Mouse (Mus musculus): ENCODE results near the gene Rps21. TPM values are rescaled to one million over a fixed set of nuclear protein-coding genes. Genes with fewer than 3 reads are reported as not detected.

Rps21 gene
- total and polyA plus RNA-seq, 3 experiments, result 653 to 2,791 (median 1,622) TPM

GRCm38 (mm10) chr2:180220165-180220564 lies 37.0 kb upstream of the Rps21 start:
- no peaks in the 10 kb centered on the region for H3K9me3 ChIP-seq (replicated peaks)
- ATAC-seq (ENCODE audit: extremely low read depth, insufficient number of reproducible peaks, low FRiP score, poor library complexity, severe bottlenecking) (no peak), DNase-seq (ENCODE audit: low spot score) (no peak)
- peaks cover 93% of the 10 kb centered on the region for H3K4me1 ChIP-seq (ENCODE audit: insufficient read depth, low read depth, low read length)
- no peaks in the 10 kb centered on the region for H3K27me3 ChIP-seq (ENCODE audit: insufficient read depth, low read length)
- no peak for TF ChIP-seq TAL1 (conservative IDR thresholded peaks at IDR 0.05; ENCODE audit: low read depth, low read length)
- no peak for TF ChIP-seq GATA2 (IDR thresholded peaks at IDR 0.05; ENCODE audit: borderline replicate concordance, low read depth, low read length)
- no peak for TF ChIP-seq GATA1 (IDR thresholded peaks at IDR 0.05; ENCODE audit: borderline replicate concordance, low read length)
- TF ChIP-seq CTCF (IDR thresholded peaks at IDR 0.05; ENCODE audit: low read depth, low read length), result no peak
- no peak for TF ChIP-seq POLR2AphosphoS5 (IDR thresholded peaks at IDR 0.05; ENCODE audit: insufficient replicate concordance, low read depth, low read length)
- no peak overlapping the region for H3K4me3 ChIP-seq (ENCODE audit: low read depth, low read length)
- H3K36me3 ChIP-seq (replicated peaks), result peaks cover 92% of the 10 kb centered on the region

GRCm38 (mm10) chr2:180221051-180221450 lies 36.1 kb upstream of the Rps21 start:
- ATAC-seq (ENCODE audit: extremely low read depth, insufficient number of reproducible peaks, low FRiP score, poor library complexity, severe bottlenecking), result no peak
- TF ChIP-seq CTCF (IDR thresholded peaks at IDR 0.05; ENCODE audit: low read depth, low read length) (no peak), POLR2AphosphoS5 (IDR thresholded peaks at IDR 0.05; ENCODE audit: insufficient replicate concordance, low read depth, low read length) (no peak), TAL1 (conservative IDR thresholded peaks at IDR 0.05; ENCODE audit: low read depth, low read length) (no peak), GATA1 (IDR thresholded peaks at IDR 0.05; ENCODE audit: borderline replicate concordance, low read length) (no peak), GATA2 (IDR thresholded peaks at IDR 0.05; ENCODE audit: borderline replicate concordance, low read depth, low read length) (no peak)
- DNase-seq (ENCODE audit: low spot score), result no peak
- no peaks in the 10 kb centered on the region for H3K9me3 ChIP-seq (replicated peaks)
- H3K4me1 ChIP-seq (ENCODE audit: insufficient read depth, low read depth, low read length), result peaks cover 92% of the 10 kb centered on the region
- H3K36me3 ChIP-seq (replicated peaks), result peaks cover 83% of the 10 kb centered on the region
- H3K4me3 ChIP-seq (ENCODE audit: low read depth, low read length), result no peak overlapping the region
- no peaks in the 10 kb centered on the region for H3K27me3 ChIP-seq (ENCODE audit: insufficient read depth, low read length)

- H3K4me1 ChIP-seq (ENCODE audit: insufficient read depth, low read depth, low read length), result peaks cover 93% of the 10 kb centered on the region
- ATAC-seq (ENCODE audit: extremely low read depth, insufficient number of reproducible peaks, low FRiP score, poor library complexity, severe bottlenecking) (peak; percentile 31; the same call in 1 of the 2 replicates), DNase-seq (ENCODE audit: low spot score) (peak; percentile 69)
- peak overlapping the region; percentile 30; the same call in 1 of the 2 replicates for H3K4me3 ChIP-seq (ENCODE audit: low read depth, low read length)
- peaks cover 71% of the 10 kb centered on the region for H3K36me3 ChIP-seq (replicated peaks)
- H3K27me3 ChIP-seq (ENCODE audit: insufficient read depth, low read length), result no peaks in the 10 kb centered on the region
- no peak for TF ChIP-seq GATA1 (IDR thresholded peaks at IDR 0.05; ENCODE audit: borderline replicate concordance, low read length)
- TF ChIP-seq TAL1 (conservative IDR thresholded peaks at IDR 0.05; ENCODE audit: low read depth, low read length), result no peak
- TF ChIP-seq CTCF (IDR thresholded peaks at IDR 0.05; ENCODE audit: low read depth, low read length), result no peak
- TF ChIP-seq POLR2AphosphoS5 (IDR thresholded peaks at IDR 0.05; ENCODE audit: insufficient replicate concordance, low read depth, low read length), result no peak
- TF ChIP-seq GATA2 (IDR thresholded peaks at IDR 0.05; ENCODE audit: borderline replicate concordance, low read depth, low read length), result no peak
- H3K9me3 ChIP-seq (replicated peaks), result no peaks in the 10 kb centered on the region
Observed at GRCm38 (mm10) chr2:180222250-180222649, 34.9 kb upstream of the Rps21 start.

- TF ChIP-seq POLR2AphosphoS5 (IDR thresholded peaks at IDR 0.05; ENCODE audit: insufficient replicate concordance, low read depth, low read length) (no peak), TAL1 (conservative IDR thresholded peaks at IDR 0.05; ENCODE audit: low read depth, low read length) (no peak)
- Histone ChIP-seq H3K27me3 (ENCODE audit: insufficient read depth, low read length) (no peaks in the 10 kb centered on the region), H3K4me1 (ENCODE audit: insufficient read depth, low read depth, low read length) (peaks cover 89% of the 10 kb centered on the region), H3K9me3 (replicated peaks) (no peaks in the 10 kb centered on the region), H3K4me3 (ENCODE audit: low read depth, low read length) (peak overlapping the region; percentile 93), H3K36me3 (replicated peaks) (peaks cover 47% of the 10 kb centered on the region)
- ATAC-seq (ENCODE audit: extremely low read depth, insufficient number of reproducible peaks, low FRiP score, poor library complexity, severe bottlenecking) (no peak), DNase-seq (ENCODE audit: low spot score) (no peak)
Observed at GRCm38 (mm10) chr2:180224647-180225043, 32.5 kb upstream of the Rps21 start.

GRCm38 (mm10) chr2:180225044-180225761 lies 32.0 kb upstream of the Rps21 start:
- DNase-seq (ENCODE audit: low spot score), result peak; percentile 80

GRCm38 (mm10) chr2:180225762-180226378 lies 31.3 kb upstream of the Rps21 start, which contains the start of gene Lama5:
Gene Lama5, minus strand, starts transcription at chr2:180225859.
- ATAC-seq (ENCODE audit: extremely low read depth, insufficient number of reproducible peaks, low FRiP score, poor library complexity, severe bottlenecking) (peak; percentile 25; the same call in 1 of the 2 replicates), DNase-seq (ENCODE audit: low spot score) (peak; percentile 94)
- peak within 1 kb of the TSS; percentile 93 for H3K4me3 ChIP-seq (ENCODE audit: low read depth, low read length)
- H3K27me3 ChIP-seq (ENCODE audit: insufficient read depth, low read length), result no peaks in the 10 kb centered on the region
- no peaks in the 10 kb centered on the region for H3K9me3 ChIP-seq (replicated peaks)
- TF ChIP-seq GATA1 (IDR thresholded peaks at IDR 0.05; ENCODE audit: borderline replicate concordance, low read length), result no peak
- TF ChIP-seq CTCF (IDR thresholded peaks at IDR 0.05; ENCODE audit: low read depth, low read length), result no peak
- TF ChIP-seq TAL1 (conservative IDR thresholded peaks at IDR 0.05; ENCODE audit: low read depth, low read length), result no peak
- no peak for TF ChIP-seq GATA2 (IDR thresholded peaks at IDR 0.05; ENCODE audit: borderline replicate concordance, low read depth, low read length)
- no peak for TF ChIP-seq POLR2AphosphoS5 (IDR thresholded peaks at IDR 0.05; ENCODE audit: insufficient replicate concordance, low read depth, low read length)
- H3K36me3 ChIP-seq (replicated peaks), result peaks cover 35% of the 10 kb centered on the region
- peaks cover 89% of the 10 kb centered on the region for H3K4me1 ChIP-seq (ENCODE audit: insufficient read depth, low read depth, low read length)

More at GRCm38 (mm10) chr2:180225044-180225761, 32.0 kb upstream of the Rps21 start:
- ATAC-seq (ENCODE audit: extremely low read depth, insufficient number of reproducible peaks, low FRiP score, poor library complexity, severe bottlenecking), result peak; percentile 30; the same call in 1 of the 2 replicates
- Histone ChIP-seq H3K27me3 (ENCODE audit: insufficient read depth, low read length) (no peaks in the 10 kb centered on the region), H3K9me3 (replicated peaks) (no peaks in the 10 kb centered on the region), H3K4me1 (ENCODE audit: insufficient read depth, low read depth, low read length) (peaks cover 88% of the 10 kb centered on the region), H3K36me3 (replicated peaks) (peaks cover 41% of the 10 kb centered on the region), H3K4me3 (ENCODE audit: low read depth, low read length) (peak overlapping the region; percentile 93)
- no peak for TF ChIP-seq TAL1 (conservative IDR thresholded peaks at IDR 0.05; ENCODE audit: low read depth, low read length)
- no peak for TF ChIP-seq GATA1 (IDR thresholded peaks at IDR 0.05; ENCODE audit: borderline replicate concordance, low read length)
- no peak for TF ChIP-seq POLR2AphosphoS5 (IDR thresholded peaks at IDR 0.05; ENCODE audit: insufficient replicate concordance, low read depth, low read length)
- TF ChIP-seq GATA2 (IDR thresholded peaks at IDR 0.05; ENCODE audit: borderline replicate concordance, low read depth, low read length), result no peak
- TF ChIP-seq CTCF (IDR thresholded peaks at IDR 0.05; ENCODE audit: low read depth, low read length), result no peak
